Mouse (Mus musculus): Measurements from ENCODE around the gene Tbx21.

Tbx21 gene

GRCm38 (mm10) chr11:97120641-97121040 is 5.5 kb upstream of the Tbx21 start:
- no peak for TF ChIP-seq GATA4 (IDR thresholded peaks at IDR 0.05; ENCODE audit: insufficient replicate concordance, low read length)

- no peak for TF ChIP-seq GATA4 (IDR thresholded peaks at IDR 0.05; ENCODE audit: insufficient replicate concordance, low read length)
These were observed 5.1 kb upstream of the Tbx21 start for GRCm38 (mm10) chr11:97120221-97120620.

- no peak for TF ChIP-seq GATA4 (IDR thresholded peaks at IDR 0.05; ENCODE audit: insufficient replicate concordance, low read length)
These were observed 666 bp upstream of the Tbx21 start for GRCm38 (mm10) chr11:97115797-97116196.

- TF ChIP-seq GATA4 (IDR thresholded peaks at IDR 0.05; ENCODE audit: insufficient replicate concordance, low read length): no peak
These were observed 2.5 kb downstream of the Tbx21 start for GRCm38 (mm10) chr11:97112519-97113125.

DNA sequence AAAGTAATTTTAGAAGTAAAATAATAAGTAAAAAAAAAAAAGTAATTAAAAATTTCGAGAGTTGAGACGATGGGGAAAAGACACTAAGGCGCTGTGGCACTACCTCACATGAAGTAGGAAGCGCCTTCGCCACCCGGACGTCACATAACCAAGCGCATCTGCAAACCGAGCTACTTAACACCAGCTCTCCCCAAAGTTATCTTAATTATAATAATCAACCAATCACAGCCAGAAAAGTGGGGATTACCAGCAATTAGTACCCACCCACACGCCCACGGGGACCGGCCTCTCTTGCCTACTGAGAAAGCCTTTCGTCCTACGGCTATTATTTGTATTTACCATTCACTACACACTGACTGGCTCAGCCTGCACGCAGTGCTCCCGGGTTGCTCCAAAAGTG is 6.2 kb downstream of the Tbx21 start:
- no peak for TF ChIP-seq GATA4 (IDR thresholded peaks at IDR 0.05; ENCODE audit: insufficient replicate concordance, low read length)

GRCm38 (mm10) chr11:97104091-97104483 is 11.0 kb downstream of the Tbx21 start:
- no peak for TF ChIP-seq GATA4 (IDR thresholded peaks at IDR 0.05; ENCODE audit: insufficient replicate concordance, low read length)

GRCm38 (mm10) chr11:97103163-97104090 is 11.7 kb downstream of the Tbx21 start:
- TF ChIP-seq GATA4 (IDR thresholded peaks at IDR 0.05; ENCODE audit: insufficient replicate concordance, low read length): no peak

DNA sequence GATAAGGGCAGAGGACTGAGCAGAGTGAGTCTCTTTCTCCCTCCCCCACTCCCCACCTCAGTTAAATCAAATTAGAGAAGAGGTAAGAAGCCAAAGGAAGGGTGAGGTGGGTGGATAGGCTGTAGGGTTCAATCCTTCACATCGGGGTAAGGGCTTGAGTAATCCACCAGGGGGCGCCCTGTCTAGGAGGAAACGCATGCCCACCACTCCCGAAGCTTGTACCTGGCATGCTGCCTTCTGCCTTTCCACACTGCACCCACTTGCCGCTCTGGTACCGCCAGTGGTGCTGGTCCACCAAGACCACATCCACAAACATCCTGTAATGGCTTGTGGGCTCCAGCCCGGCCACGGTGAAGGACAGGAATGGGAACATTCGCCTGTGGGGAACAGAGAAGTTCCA is 13.4 kb downstream of the Tbx21 start:
- no peak for TF ChIP-seq GATA4 (IDR thresholded peaks at IDR 0.05; ENCODE audit: insufficient replicate concordance, low read length)

DNA sequence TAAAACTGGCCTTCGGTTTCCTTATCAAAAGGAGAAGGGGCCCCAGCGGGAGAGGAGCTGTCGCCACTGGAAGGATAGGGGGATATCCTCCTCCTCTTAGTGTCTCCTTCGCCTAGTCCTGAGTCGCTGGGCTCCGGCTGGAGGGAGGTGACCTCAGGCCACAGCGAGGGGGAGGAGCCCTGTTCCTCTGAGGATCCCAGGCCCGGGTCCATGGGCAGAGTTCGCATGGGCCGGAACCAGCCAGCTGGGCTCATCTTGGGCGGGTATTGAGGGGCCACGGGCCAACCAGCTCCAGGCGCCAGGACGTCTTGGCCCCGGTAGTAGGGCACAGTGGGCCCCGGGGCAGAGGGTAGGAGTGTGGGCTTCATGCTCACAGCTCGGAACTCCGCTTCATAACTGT is 16.3 kb downstream of the Tbx21 start:
- TF ChIP-seq GATA4 (IDR thresholded peaks at IDR 0.05; ENCODE audit: insufficient replicate concordance, low read length): no peak

DNA sequence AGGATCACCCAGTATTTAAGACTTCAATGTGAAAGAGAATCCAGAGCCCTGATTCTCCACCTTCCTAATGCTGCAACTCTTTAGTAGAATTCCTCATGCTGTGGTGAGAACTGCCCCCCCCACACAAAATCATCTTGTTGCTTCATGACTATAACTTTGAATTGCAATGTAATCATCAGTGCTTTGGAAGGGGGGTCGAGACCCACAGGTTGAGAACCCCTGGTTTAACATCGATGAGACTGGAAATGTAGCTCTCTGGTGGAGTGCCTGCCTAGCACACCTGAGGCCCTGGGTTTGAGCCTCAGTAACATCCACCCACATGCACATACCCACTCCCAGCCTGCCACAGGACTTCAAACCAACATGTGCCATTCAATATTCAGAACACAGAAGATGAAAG is 20.5 kb downstream of the Tbx21 start:
- no peak for TF ChIP-seq GATA4 (IDR thresholded peaks at IDR 0.05; ENCODE audit: insufficient replicate concordance, low read length)

DNA sequence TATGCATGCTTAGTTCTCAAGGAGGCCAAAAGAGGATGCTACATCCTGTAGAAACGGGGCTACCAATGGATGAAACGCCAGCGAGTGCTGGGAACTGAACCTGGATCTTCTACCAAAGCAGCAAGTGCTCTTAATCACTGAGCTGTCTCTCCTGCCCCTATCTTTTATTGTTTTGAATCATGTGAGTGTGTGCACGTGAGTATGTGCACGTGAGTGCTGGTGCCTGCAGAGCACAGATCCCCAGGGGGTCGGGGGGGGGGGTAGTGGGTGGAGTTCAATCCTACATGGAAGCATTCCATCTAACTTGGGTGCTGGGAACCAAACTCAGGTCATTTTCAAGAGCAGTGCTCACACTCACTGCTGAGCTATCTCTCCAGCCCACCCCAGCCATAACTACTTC is 28.8 kb downstream of the Tbx21 start:
- no peak for TF ChIP-seq GATA4 (IDR thresholded peaks at IDR 0.05; ENCODE audit: insufficient replicate concordance, low read length)

- no peak for TF ChIP-seq GATA4 (IDR thresholded peaks at IDR 0.05; ENCODE audit: insufficient replicate concordance, low read length)
These were observed 30.2 kb downstream of the Tbx21 start for GRCm38 (mm10) chr11:97084821-97085505.

DNA sequence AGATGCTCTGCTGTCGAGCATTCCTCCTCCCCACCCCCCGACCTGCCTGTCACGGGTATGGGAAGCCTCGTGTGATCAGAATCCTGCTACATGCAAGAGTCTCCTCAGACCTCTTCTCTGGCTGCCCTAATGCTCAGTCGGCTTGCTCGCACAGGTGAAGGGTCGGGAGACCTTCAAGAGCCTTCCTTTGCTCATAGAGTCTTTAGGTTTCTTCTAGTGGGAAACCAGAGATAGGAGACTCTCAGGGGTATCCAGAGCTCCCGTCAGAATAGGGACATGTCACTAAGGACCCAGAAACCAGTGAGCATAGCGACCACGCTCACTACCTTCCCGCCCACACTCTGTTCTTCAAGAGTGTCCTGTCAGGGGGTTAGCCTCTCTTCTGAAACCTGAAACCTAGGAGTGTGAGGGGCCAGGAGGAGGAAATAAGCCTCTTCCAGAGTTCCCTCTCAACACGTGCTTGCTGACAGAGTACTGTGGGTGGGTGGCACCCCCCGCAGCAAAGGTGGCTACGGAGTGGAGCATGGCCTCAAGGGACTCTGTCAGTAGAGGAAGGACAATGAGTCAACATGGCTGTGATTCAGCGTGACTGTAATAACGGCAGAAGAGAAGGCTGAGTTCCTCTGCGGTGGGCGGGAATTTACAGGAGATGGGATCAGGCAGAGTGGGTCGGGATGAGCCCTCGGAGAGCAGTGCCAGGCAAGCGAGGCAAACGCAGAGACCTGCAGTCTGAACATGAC is 31.6 kb downstream of the Tbx21 start:
- no peak for TF ChIP-seq GATA4 (IDR thresholded peaks at IDR 0.05; ENCODE audit: insufficient replicate concordance, low read length)

DNA sequence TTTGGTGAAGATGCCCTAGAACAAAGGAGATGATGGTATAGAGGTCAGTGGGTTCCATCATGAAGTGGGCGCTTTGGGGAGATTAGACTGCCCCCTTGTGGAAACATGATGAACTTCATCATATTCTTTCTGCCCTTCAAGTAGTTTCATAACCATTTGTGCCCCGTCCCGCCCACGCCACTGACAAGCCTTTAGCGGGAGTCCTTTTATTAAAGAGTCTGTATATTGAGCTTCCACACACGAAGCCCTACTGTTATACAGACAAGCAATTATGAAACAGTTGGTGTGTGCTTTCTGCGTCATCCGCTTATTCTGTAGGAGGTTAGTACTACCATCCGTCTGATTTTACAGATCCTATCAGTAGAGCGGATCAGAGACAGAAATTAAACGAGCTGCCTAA is 32.2 kb downstream of the Tbx21 start:
- TF ChIP-seq GATA4 (IDR thresholded peaks at IDR 0.05; ENCODE audit: insufficient replicate concordance, low read length): no peak

- TF ChIP-seq GATA4 (IDR thresholded peaks at IDR 0.05; ENCODE audit: insufficient replicate concordance, low read length): no peak
These were observed 34.8 kb downstream of the Tbx21 start for GRCm38 (mm10) chr11:97080291-97080690.
